Mouse (Mus musculus) embryonic fibroblast, embryonic 13.5 days (primary cell): Measurements from ENCODE around the gene Sufu. TPM values are rescaled to one million over a fixed set of nuclear protein-coding genes. Genes with fewer than 3 reads are reported as not detected.

ENCODE experiments used
- H3K27ac ChIP-seq: 2 replicates; pipeline ENCODE4 v1.5.1; 2012; ENCODE audit warnings: low read length, control low read depth, inconsistent platforms; ENCODE audit not compliant: insufficient read depth
- H3K4me1 ChIP-seq: 2 replicates; pipeline ENCODE4 v1.6.1; 2011; ENCODE audit warnings: low read length; ENCODE audit not compliant: control insufficient read depth, insufficient read depth
- H3K4me3 ChIP-seq: 2 replicates; pipeline ENCODE4 v1.5.1; 2011; ENCODE audit warnings: mild to moderate bottlenecking, control low read depth, low read length; ENCODE audit not compliant: insufficient read depth
- CTCF ChIP-seq: IDR thresholded peaks from 2 replicates; pipeline ENCODE4 v1.5.1; 2011; ENCODE audit warnings: mild to moderate bottlenecking, control low read depth, low read length, moderate library complexity, borderline replicate concordance; ENCODE audit not compliant: insufficient read depth
- POLR2A ChIP-seq: IDR thresholded peaks from 2 replicates; pipeline ENCODE4 v1.6.1; 2011; ENCODE audit warnings: low read depth, mild to moderate bottlenecking, control low read depth, low read length, moderate library complexity
- polyA plus RNA-seq: library from polyadenylated mRNA; stranded (reverse); fragments of >200 nt; gene quantifications from 2 replicates; pipeline ENCODE4 v1.2.4, GENCODE M21; 2011; ENCODE audit warnings: low read depth; ENCODE audit not compliant: missing spikeins, insufficient read length

Sufu gene
- polyA plus RNA-seq, 1 experiment, result 22.0 TPM

DNA sequence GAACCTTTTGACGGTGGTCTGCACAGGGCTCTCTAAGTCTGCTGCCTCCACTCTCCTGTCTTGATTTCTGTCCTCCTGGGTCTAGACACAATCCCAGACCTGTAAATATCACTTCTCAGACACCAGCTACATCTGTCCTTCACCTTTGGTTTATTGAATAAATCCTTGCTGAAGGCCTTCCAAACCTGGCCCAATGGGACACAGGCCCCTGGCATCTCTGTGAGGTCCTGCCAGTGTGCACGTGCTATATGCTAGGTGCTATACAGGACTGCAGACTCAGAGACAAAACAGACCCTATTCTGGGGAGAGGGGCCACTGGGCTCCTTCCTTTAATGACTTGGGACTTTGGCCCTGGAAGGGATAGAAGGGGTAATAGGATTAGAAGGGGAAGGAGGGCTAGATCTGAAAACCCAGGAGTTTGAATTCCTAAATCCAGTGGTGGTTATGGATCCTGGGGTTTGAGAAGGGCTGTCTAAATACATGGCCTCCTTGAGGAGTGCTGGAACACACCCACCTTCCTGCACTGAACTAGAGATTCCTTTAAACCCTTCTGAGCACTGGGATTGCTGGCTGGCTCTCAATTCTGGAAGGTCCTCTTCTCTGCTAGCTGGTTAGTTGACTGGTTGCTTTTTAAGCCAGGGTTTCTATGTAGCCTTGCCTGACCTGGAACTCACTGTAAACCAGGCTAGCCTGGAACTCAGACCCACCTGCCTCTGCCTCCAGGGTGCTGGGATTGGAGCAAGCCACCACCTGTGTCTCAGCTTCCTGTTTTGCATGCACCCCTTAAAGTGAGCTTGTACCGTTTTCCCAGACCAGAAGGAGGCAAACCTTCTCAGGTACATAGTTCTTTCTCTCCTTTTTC lies 120.2 kb downstream of the Sufu start:
- no peak overlapping the region for H3K27ac ChIP-seq
- TF ChIP-seq CTCF (no peak), POLR2A (no peak)
- no peak overlapping the region for H3K4me3 ChIP-seq
- peaks cover 5% of the 10 kb centered on the region; the same call in 1 of the 2 replicates for H3K4me1 ChIP-seq

DNA sequence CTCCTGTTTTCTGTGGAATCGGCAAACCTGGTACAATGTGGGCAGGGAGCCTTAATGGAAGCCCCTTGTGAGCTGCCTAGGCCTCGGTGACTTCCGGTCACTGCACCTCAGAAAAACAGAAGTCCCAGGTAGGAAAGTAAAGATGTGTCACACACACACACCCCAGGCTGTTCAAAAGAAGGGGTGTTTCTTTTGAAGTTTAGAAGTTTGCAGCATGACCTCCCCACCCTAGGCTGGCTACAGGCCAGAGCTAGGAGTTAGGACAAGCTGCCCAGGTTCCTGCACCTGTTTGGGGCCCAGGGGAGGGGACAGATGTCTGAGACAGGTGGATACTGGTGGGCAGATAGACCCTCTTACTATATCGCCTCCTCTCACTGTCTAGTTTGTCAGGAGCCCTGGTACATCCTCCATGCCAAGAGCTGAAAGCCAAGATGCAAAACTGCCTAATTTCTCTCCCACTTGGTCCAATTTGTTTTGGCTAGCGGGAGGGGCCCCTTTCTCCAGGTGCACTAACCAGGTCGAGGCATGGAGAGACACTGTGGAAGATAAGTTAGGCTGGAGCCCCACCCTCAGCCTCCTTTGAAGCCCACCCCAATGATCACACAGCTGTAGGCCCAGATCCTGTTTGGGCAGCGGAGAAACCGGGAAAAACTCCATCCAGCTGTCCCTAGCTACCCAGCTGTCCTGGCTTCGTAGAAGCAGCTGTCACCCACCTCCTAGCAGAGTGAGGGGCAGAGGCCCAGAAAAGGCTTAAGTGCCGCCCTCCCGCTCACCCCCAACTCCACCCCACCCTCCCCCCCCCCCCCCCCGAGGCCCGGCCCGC lies 121.0 kb downstream of the Sufu start:
- Histone ChIP-seq H3K27ac (no peak overlapping the region), H3K4me1 (peaks cover 10% of the 10 kb centered on the region), H3K4me3 (no peak overlapping the region)
- TF ChIP-seq CTCF, result no peak
- no peak for TF ChIP-seq POLR2A

DNA sequence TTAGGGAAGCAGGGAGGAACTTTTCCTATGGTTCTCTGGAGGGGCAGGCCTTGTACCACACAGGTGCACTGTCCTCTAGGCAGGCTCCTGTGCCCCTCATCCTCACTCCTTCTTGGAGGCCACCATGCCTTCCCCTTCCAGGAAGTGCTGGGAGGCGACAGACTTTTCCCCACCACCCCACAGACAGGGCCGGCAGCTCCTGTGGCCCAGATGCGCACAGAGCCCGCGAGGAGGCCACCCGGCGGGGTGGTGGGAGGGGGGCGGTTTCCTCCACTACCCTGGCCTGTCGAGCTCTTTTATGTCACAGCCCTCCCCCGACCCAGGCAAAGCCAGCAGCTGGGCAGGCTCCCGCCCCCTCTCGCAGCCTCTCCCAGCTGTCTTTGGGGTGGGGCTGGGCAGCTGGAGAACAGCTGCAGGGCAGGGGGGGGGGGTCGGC lies 121.7 kb downstream of the Sufu start:
- H3K27ac ChIP-seq, result no peak overlapping the region
- no peak overlapping the region for H3K4me3 ChIP-seq
- H3K4me1 ChIP-seq, result peaks cover 14% of the 10 kb centered on the region
- TF ChIP-seq CTCF (no peak), POLR2A (no peak)

DNA sequence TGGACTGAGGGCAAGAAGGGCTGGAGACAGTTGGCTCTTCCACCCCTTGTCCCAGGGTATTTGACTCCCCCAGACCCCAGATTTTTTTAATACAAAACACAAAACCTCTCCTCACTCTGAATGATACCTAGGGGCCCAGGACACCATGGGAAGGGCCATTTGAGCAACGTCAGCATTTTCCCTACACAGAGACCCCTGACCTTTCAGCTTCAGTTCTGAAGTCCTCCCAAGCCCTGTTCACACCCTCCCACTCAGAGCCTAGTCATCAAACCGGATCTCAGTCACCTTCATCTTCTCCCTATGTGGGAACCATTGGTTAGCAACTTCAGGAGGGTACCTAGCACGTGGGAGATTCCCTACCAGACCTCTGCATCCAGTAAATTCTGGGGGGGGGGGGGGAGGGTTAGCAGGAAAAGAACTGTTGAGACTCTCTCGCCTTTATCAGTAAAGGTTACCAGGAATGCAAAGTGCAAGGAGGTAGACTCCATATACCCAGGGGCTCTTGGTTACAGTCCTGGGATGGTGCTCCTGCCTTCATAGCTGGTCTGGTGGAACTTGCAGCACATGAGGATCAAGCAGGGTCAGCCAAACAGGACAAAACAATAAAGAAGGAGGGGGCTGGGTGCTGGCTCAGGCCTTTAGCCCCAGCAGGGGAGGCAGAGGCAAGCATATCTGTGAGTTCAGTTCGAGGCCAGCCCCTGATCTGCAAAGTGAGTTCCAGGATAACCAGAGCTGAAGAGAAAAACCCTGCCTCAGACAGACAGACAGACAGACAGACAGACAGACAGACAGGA lies 122.3 kb downstream of the Sufu start:
- no peak for TF ChIP-seq POLR2A
- TF ChIP-seq CTCF, result no peak
- Histone ChIP-seq H3K27ac (no peak overlapping the region), H3K4me3 (no peak overlapping the region), H3K4me1 (peaks cover 19% of the 10 kb centered on the region)

DNA sequence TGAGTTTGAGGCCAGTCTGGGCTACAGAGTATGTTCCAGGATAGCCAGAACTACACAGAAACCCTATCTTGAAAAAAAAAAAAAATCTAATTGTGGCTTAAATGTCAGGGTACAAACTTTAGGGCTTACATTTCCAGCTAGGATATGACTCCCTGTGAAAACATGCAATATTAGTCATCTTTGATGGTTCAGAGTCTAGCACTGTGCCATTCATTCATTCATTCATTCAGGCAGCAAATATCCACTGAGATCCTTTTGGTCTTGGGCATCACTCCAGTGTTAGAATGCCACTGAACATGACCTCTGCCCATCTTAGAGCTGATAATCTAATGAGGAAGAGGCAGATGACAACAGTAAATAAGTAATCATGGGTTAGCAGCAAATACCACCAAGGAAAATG lies 125.0 kb downstream of the Sufu start:
- H3K4me3 ChIP-seq, result no peak overlapping the region
- TF ChIP-seq CTCF (no peak), POLR2A (no peak)
- H3K4me1 ChIP-seq, result peaks cover 26% of the 10 kb centered on the region
- H3K27ac ChIP-seq, result peak overlapping the region; percentile 93

DNA sequence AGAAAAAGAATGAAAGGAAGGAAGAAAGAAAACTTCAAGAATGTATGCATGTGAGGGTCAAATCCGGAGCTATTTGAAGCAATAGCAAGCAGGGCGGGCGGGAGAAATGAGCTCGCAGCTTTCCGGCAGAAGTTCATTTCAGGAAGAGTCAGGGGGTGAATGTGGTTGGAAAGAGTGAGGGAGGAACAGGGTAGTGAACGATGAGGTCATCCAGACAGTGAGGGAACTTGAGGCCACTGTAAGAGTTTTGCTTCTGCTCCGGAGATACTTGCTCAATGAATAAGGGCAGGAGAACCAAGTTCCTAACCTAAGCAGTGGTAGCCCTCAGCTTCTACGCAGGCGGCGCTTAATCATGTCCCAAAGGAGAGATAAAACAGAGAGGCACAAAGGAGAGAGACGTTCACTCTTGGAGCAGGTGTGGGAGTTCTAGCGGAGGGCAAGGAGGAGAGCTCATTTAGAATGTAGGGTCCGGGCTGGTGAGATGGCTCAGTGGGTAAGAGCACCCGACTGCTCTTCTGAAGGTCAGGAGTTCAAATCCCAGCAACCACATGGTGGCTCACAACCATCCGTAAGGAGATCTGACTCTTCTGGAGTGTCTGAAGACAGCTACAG lies 125.8 kb downstream of the Sufu start:
- no peak for TF ChIP-seq CTCF
- TF ChIP-seq POLR2A, result no peak
- H3K4me1 ChIP-seq, result peaks cover 26% of the 10 kb centered on the region
- H3K4me3 ChIP-seq, result no peak overlapping the region
- peak overlapping the region; percentile 93 for H3K27ac ChIP-seq

DNA sequence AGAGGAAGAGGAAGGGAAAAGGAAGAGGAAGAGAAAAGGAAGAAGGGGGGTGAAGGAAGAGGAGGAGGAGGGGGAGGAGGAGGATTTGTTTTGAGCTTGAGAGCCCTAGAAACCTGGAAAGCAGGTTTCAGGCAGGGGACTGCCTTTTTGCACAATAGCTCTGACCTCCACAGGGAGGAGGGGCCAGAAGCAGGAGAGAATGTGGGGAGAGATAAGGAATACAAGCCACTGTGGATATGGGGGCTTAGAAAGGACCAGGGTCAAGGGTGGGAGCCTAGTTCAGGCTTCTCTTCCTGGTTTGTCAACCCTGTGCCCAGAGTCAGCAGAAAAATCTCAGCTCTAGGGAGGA lies 126.4 kb downstream of the Sufu start:
- H3K27ac ChIP-seq, result peak overlapping the region; percentile 93
- peaks cover 26% of the 10 kb centered on the region for H3K4me1 ChIP-seq
- no peak overlapping the region for H3K4me3 ChIP-seq
- TF ChIP-seq POLR2A (no peak), CTCF (no peak)

DNA sequence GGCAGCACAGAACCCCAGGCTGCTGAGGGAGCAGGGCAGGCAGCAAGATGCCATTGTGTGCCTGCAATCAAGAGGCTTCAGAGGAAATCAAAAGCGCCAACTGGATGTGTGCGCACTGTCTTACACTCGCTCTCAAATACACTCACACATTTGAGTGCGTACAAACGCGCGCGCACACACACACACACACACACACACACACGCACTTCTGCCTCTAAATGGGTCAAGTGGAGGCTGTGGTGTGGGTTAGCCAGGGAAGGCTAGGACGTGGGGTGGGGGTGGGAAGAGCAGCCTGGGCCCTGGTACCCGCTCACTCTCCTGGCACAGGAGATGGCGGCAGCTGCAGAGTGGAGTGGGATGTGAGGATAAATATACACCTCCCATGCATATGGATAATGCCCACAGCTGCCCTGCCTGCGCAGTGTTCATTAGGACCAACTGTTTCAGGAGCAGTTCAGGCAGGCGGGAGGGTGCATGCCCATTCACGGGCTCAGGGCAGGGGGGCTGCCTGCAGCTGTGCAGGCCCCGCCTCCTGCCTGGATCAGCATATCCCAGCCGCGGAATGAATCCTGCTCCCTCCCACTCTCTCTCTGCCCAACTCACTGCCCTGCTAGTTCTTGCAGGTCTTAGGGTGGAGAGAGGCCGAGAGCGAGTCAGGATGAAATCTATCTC lies 126.9 kb downstream of the Sufu start:
- no peak for TF ChIP-seq CTCF
- peak; percentile 82 for TF ChIP-seq POLR2A
- Histone ChIP-seq H3K4me1 (peaks cover 28% of the 10 kb centered on the region), H3K27ac (peak overlapping the region; percentile 93), H3K4me3 (no peak overlapping the region)

DNA sequence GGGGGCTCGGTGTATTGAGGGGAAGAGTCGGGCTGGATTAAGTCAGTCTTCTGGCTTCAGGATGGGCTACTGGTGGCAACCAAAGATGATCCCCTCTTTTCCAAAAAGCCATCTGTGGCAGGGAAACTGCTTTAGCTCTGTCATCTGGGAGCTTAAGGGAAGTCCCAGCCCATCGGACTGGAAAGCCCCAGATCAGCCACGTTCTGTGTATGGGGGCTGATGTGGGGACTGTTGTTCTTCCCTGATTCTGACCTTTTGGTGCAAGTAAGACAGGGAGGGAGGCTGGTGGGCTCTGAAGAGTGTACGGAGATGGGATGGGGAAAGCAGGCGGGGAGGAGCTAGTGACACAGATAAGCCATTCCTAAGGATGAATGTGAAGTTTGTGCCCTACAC lies 127.5 kb downstream of the Sufu start:
- Histone ChIP-seq H3K27ac (peak overlapping the region; percentile 63), H3K4me3 (no peak overlapping the region), H3K4me1 (peaks cover 28% of the 10 kb centered on the region)

More for the DNA sequence above, 127.5 kb downstream of the Sufu start:
- no peak for TF ChIP-seq CTCF
- TF ChIP-seq POLR2A, result no peak
